Mouse (Mus musculus) hindbrain, postnatal 0 days (tissue): ENCODE data around the gene Hapln2. TPM values are rescaled to one million over a fixed set of nuclear protein-coding genes. Genes with fewer than 3 reads are reported as not detected.

ENCODE experiments used
- ATAC-seq: fragments of 200-750 bp; cut with Nextera tagmentation; 2 replicates; pipeline ENCODE4 v1.8.0; 2017; ENCODE audit warnings: mild to moderate bottlenecking, moderate TSS enrichment, moderate library complexity
- DNase-seq: peaks from one replicate; pipeline ENCODE4 v3.0.0-alpha.2; 2015; ENCODE audit warnings: low spot score
- H3K27ac ChIP-seq: fragments of 300-500 bp; sonication (generic); 2 replicates; pipeline ENCODE4 v1.5.1; 2014; ENCODE audit warnings: mild to moderate bottlenecking
- H3K27me3 ChIP-seq: fragments of 300-500 bp; sonication (generic); 2 replicates; pipeline ENCODE4 v1.6.1; 2014; ENCODE audit warnings: low read length, mixed read lengths; ENCODE audit not compliant: insufficient read depth
- H3K36me3 ChIP-seq: fragments of 300-500 bp; sonication (generic); 2 replicates; pipeline ENCODE4 v1.6.1; 2014; ENCODE audit warnings: low read length, mixed read lengths; ENCODE audit not compliant: insufficient read depth
- H3K4me1 ChIP-seq: fragments of 300-500 bp; sonication (generic); 2 replicates; pipeline ENCODE4 v1.6.1; 2014; ENCODE audit warnings: antibody characterized with exemption, low read length, mixed read lengths; ENCODE audit not compliant: insufficient read depth
- H3K4me2 ChIP-seq: fragments of 300-500 bp; sonication (generic); 2 replicates; pipeline ENCODE4 v1.6.1; 2014; ENCODE audit warnings: low read depth, mild to moderate bottlenecking, low read length, moderate library complexity, mixed read lengths
- H3K4me3 ChIP-seq: fragments of 300-500 bp; sonication (generic); 2 replicates; pipeline ENCODE4 v1.5.1; 2014; ENCODE audit warnings: low read length
- H3K9ac ChIP-seq: fragments of 300-500 bp; sonication (generic); replicated peaks from 2 replicates; pipeline ENCODE4 v1.6.1; 2014; ENCODE audit warnings: mild to moderate bottlenecking, low read length, moderate library complexity, mixed read lengths
- H3K9me3 ChIP-seq: fragments of 300-500 bp; sonication (generic); 2 replicates; pipeline ENCODE4 v1.6.1; 2016; ENCODE audit warnings: low read length, mixed read lengths
- CTCF ChIP-seq: IDR thresholded peaks from 2 replicates; pipeline ENCODE4 v1.5.1; 2016; ENCODE audit warnings: antibody characterized with exemption, control low read depth, low read depth
- WGBS: fragments of 180-500 bp; shearing (Covaris S2); extraction: QIAGEN DNeasy Blood & Tissue Kit; methylation state at CpG from one replicate; pipeline ENCODE4 v1.1.7; 2014; 5-methylcytosine and 5-hydroxymethylcytosine counted together
- polyA plus RNA-seq: library from polyadenylated mRNA; unstranded; fragments of >200 nt; fragmentation: Nextera tagmentation; extraction: Ambion mirVana; gene quantifications from 2 replicates; pipeline ENCODE4 v1.2.1, GENCODE M21; 2015
- total RNA-seq: library from RNA; depleted of rRNA; stranded (reverse); fragments of >200 nt; gene quantifications from 2 replicates; pipeline ENCODE4 v1.2.3, GENCODE M21; 2014; rRNA removed

Hapln2 gene
- 0.47 and 0.50 TPM in 2 replicates for total RNA-seq
- polyA plus RNA-seq: 1.2 and 1.5 TPM in 2 replicates

- Histone ChIP-seq H3K27ac (no peak within 1 kb of the TSS), H3K4me1 (peaks cover 6% of the 10 kb centered on the region; the same call in 1 of the 2 replicates), H3K27me3 (peaks cover 11% of the 10 kb centered on the region), H3K4me3 (no peak within 1 kb of the TSS), H3K9ac (no peak within 1 kb of the TSS), H3K4me2 (no peak within 1 kb of the TSS), H3K9me3 (no peaks in the 10 kb centered on the region), H3K36me3 (no peaks in the 10 kb centered on the region)
- 41% methylated on average over 5 of the region's 5 CpGs for WGBS
- ATAC-seq: no peak
- no peak for DNase-seq
- peak; percentile 57 for TF ChIP-seq CTCF
Measured at GRCm38 (mm10) chr3:88027434-88028186, at the start of gene Hapln2. Gene Hapln2 (minus strand): TSS chr3:88027583.

GRCm38 (mm10) chr3:88074766-88075165 lies 47.4 kb upstream of the Hapln2 start:
- Histone ChIP-seq H3K9ac (no peak overlapping the region), H3K36me3 (no peaks in the 10 kb centered on the region), H3K27ac (no peak overlapping the region), H3K27me3 (no peaks in the 10 kb centered on the region), H3K9me3 (no peaks in the 10 kb centered on the region), H3K4me1 (no peaks in the 10 kb centered on the region), H3K4me2 (no peak overlapping the region), H3K4me3 (no peak overlapping the region)
- DNase-seq (no peak), ATAC-seq (no peak)
- no peak for TF ChIP-seq CTCF
- WGBS: 86% methylated on average over 8 of the region's 8 CpGs

GRCm38 (mm10) chr3:88074351-88074750 lies 47.0 kb upstream of the Hapln2 start:
- TF ChIP-seq CTCF: no peak
- Histone ChIP-seq H3K9me3 (no peaks in the 10 kb centered on the region), H3K4me2 (no peak overlapping the region), H3K9ac (no peak overlapping the region), H3K36me3 (no peaks in the 10 kb centered on the region), H3K4me1 (no peaks in the 10 kb centered on the region), H3K4me3 (no peak overlapping the region), H3K27ac (no peak overlapping the region), H3K27me3 (no peaks in the 10 kb centered on the region)
- 54% methylated on average over 2 of the region's 2 CpGs for WGBS
- ATAC-seq (no peak), DNase-seq (no peak)

GRCm38 (mm10) chr3:88073631-88074030 lies 46.2 kb upstream of the Hapln2 start:
- WGBS: 56% methylated on average over 2 of the region's 2 CpGs
- H3K4me1 ChIP-seq: no peaks in the 10 kb centered on the region

GRCm38 (mm10) chr3:88071783-88072182 lies 44.4 kb upstream of the Hapln2 start:
- Histone ChIP-seq H3K36me3 (no peaks in the 10 kb centered on the region), H3K9ac (no peak overlapping the region), H3K9me3 (no peaks in the 10 kb centered on the region), H3K27me3 (no peaks in the 10 kb centered on the region), H3K27ac (no peak overlapping the region), H3K4me2 (no peak overlapping the region), H3K4me1 (no peaks in the 10 kb centered on the region), H3K4me3 (no peak overlapping the region)
- 1% methylated on average over 5 of the region's 5 CpGs for WGBS
- peak; percentile 87 for DNase-seq
- TF ChIP-seq CTCF: peak; percentile 94
- ATAC-seq: peak; percentile 79

More at GRCm38 (mm10) chr3:88073631-88074030, 46.2 kb upstream of the Hapln2 start:
- Histone ChIP-seq H3K4me2 (no peak overlapping the region), H3K36me3 (no peaks in the 10 kb centered on the region), H3K9ac (no peak overlapping the region), H3K9me3 (no peaks in the 10 kb centered on the region), H3K27ac (no peak overlapping the region), H3K4me3 (no peak overlapping the region), H3K27me3 (no peaks in the 10 kb centered on the region)
- TF ChIP-seq CTCF: no peak
- DNase-seq (no peak), ATAC-seq (no peak)

GRCm38 (mm10) chr3:88068386-88068785 lies 41.0 kb upstream of the Hapln2 start:
- Histone ChIP-seq H3K4me1 (no peaks in the 10 kb centered on the region), H3K27me3 (no peaks in the 10 kb centered on the region), H3K9ac (no peak overlapping the region), H3K4me2 (no peak overlapping the region), H3K27ac (no peak overlapping the region), H3K4me3 (no peak overlapping the region), H3K36me3 (no peaks in the 10 kb centered on the region), H3K9me3 (no peaks in the 10 kb centered on the region)
- TF ChIP-seq CTCF: no peak
- ATAC-seq: no peak
- DNase-seq: peak; percentile 36
- WGBS: 29% methylated on average over 2 of the region's 2 CpGs
